Mouse (Mus musculus): ENCODE measurements around the gene C3.

The C3 gene

DNA sequence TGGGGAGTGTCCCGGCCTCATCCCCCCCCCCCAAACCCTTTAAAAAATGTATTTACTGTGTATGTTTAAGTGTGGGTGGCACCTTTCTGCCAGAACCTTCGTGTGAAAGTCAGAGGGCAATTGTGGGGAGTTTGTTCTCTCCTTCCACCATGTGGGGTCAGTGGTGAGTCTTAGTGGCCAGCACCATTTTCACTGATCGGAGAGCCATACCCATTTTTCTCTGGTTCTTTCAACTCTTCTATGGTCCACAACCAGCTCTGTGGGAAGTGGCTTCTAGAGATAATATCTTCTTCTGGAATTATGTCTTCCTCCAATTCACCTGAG lies 8.1 kb downstream of the C3 start:
- peak in 1 of 2 experiments; percentile 48 for DNase-seq (ENCODE audit: low spot score in 2 of 2)

DNA sequence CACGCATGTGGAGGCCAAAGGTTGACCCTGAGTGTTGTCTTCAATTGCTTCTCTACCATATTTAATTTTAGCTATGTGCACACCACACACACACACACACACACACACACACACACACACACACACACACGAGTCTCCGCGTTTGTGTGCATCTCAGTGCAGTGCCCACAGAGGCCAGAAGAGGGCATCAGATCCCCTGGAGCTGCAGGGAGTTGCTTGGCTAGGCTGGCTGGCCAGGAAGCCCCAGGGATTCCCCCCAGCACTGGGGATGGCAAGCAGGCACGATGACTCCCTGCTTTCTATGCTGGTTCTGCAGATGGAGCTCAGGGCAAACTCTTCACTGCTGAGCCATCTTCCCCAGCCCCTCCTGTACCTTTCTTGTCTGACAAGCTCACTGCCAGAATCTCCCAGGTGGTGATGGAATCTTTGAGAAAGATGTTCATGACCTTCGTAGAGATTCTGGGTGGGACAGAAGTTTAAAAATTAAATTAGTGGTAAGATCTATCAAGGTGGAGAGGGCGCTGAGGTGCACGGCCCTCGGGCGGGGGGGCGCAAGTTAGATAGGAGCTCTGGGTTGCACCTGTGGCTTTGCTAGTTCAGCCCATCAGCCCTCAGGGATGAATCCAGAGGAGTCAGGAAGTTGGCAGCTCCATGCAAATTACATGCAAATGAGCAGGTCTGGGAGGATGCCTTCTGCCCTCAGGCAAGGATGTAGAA lies 8.6 kb downstream of the C3 start:
- DNase-seq (ENCODE audit: low spot score in 2 of 2): peak; percentile 64 to 80

GRCm38 (mm10) chr17:57218335-57218900 lies 9.5 kb downstream of the C3 start:
- no peak for DNase-seq (ENCODE audit: low spot score in 2 of 2)

DNA sequence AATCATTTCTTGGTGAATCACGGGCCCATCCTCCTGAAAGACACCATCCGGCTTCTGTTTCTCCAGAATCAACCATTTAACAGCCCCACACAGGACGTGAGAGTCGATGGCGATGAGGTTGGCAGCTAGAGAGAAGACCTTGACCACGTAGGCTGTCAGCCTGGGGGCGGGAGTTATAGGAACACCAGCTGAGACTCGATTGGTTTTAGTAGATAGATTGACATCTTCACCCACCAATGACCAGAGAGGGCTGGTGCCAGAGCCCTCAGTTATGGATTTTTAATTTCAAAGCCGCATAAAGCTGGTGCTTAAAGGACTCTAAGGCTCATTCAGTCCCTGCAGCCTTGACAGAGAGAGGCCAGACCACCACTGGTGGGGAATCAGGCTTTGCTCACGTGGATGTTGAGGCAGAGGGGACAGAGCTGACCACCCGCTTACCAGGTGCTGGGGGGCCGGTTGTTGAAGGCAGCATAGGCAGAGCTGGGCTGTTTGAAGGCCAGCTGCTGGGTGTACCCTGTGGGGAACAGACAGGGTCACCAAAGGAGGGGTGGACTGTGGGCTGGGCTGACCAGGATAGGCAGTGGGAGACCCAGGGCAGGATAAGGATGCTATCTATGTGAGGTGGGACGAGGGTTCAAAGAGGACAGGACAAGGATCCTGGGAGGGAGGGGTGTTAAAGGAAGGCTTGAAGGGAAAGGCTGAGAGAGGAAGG lies 13.1 kb downstream of the C3 start:
- DNase-seq (ENCODE audit: low spot score in 2 of 2): no peak

GRCm38 (mm10) chr17:57211501-57211900 lies 16.4 kb downstream of the C3 start:
- no peak for DNase-seq (ENCODE audit: low spot score in 2 of 2)

- peak; percentile 49 to 57 for DNase-seq (ENCODE audit: low spot score in 2 of 2)
These were observed 18.6 kb downstream of the C3 start for GRCm38 (mm10) chr17:57209330-57209729.

DNA sequence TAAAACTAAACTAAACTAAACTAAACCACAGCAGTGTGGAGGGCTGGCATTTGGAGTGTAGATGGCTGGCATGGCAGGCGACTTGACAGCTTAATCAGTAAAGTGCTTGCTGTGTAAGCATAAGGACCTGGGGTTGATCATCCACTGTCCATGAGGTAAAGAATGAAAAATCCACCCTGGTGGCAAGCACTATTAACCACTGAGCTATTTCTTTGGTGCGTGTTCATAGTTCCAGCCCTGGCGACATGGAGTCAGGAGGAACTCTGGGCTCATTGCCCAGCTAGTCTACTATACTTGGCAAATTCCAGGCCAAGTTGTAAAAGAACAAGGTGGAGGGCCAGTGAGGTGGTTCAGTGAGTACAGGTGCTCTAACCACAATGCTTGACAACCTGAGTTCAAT lies 20.0 kb downstream of the C3 start:
- DNase-seq (ENCODE audit: low spot score in 2 of 2): no peak

DNA sequence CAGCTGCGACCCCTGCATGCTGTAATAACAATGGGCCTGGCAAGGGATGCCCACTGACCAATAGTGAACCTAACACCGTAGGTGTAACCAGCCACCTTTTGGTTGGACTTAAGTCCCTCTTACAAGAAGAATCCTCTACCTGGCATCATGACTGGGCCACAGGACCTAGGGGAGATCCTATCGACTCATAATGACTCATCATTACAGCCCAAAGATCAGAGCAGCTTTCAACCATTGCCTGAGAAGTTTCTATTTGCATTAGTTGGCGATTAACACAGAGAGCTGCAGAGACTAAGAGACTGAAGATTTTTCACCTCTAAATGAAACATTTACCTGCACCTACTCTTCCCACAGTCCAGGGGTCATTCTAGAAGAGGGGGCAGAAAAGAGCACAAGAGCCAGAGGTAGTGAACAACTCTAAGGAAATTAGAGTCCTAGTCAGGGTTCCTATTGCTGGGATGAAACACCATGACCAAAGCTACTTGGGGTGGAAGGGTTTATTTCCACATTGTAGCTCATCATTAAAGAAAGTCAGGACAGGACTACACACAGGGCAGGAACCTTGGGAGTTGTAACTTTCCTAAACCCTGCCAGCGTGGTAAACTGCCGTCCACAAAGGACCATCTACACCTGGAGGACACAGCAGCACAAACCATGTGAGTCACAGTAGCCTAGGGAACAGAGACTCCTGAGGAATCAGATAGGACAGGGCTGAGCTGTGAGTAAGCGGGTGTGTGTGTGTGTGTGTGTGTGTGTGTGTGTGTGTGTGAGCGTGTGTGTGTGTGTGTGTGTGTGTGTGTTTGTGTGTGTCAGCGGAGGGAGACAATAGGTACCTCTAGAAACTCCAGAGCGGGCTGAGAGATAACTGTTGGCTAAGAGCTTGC lies 25.9 kb downstream of the C3 start:
- DNase-seq (ENCODE audit: low spot score in 2 of 2): no peak

GRCm38 (mm10) chr17:57198252-57198651 lies 29.7 kb downstream of the C3 start:
- DNase-seq (ENCODE audit: low spot score in 2 of 2): no peak

DNA sequence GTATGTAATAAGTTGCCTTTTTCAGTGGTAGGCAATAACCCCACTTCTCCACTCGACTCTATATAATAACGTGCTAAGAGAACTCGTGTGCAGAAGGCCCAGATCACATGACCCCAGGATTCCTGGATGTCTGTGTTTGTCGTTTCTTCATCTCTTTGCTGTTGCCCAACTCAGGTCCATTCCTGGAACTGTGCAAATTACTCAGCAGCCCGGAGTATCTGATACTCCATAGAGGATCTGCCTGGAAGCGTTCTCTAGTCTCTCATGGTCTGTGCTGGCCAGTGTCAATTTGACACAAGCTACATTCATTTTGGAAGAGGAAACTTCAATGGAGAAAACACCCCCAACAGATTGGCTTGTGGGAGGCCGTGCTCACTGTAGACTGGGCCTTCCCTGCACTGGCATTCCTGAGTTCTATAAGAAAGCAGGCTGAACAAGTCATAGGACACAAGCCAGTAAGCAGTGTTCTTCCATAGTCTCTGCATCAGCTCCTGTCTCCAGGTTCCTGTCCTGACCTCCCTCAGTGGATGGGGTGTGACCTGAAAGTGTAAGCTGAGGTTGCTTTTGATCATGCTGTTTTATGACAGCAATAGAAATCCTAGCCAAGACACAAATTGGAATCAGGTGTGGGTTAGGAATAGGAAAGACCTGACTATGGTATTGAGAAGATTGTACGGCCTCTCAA lies 32.5 kb downstream of the C3 start:
- no peak for DNase-seq (ENCODE audit: low spot score in 2 of 2)

DNA sequence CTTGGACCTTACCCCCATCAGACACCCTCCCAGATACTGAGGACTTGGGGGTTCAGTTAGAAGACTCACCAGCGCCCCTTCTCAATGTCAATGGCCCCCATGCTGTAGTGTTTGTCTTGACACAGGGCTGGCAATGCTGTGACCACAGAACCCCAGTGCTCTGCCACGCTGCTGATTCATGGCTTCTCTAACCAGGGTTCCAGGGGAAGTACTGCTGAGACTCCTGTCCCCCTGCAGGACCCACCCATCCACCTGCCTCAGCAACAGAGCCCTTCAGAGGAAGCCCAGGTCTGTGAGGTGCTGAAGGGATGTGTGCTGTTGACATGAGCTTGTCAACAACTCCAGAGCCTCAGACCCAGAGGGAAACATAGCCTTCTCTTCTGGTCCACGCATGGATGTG lies 33.2 kb downstream of the C3 start:
- DNase-seq (ENCODE audit: low spot score in 2 of 2): peak; percentile 23 to 32

GRCm38 (mm10) chr17:57194041-57194507 lies 33.9 kb downstream of the C3 start, which contains the start of gene Tnfsf14:
Gene Tnfsf14, minus strand, starts transcription at chr17:57194177.
- DNase-seq (ENCODE audit: low spot score in 2 of 2): peak; percentile 64 to 77

GRCm38 (mm10) chr17:57188510-57189192 lies 39.3 kb downstream of the C3 start:
- DNase-seq (ENCODE audit: low spot score in 2 of 2): no peak

DNA sequence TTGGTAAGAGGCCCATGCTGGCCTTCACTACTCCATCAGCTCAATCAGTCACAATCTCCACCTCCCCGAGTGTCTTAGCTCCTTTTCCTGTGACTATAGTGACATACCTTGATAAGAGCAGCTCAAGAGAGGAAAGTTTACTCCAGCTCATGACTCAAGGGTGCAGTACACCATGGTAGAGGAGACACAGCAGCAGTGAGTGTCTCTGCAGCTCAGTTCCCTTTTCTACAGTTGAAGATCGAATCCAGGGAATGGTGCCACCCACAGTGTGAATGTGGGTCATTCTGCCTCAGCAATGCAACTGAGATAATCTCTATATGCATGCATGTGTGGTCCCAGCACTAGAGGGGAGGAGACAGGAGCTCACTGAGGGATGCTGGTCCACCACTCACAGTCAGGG lies 42.3 kb downstream of the C3 start:
- DNase-seq (ENCODE audit: low spot score in 2 of 2): no peak

DNA sequence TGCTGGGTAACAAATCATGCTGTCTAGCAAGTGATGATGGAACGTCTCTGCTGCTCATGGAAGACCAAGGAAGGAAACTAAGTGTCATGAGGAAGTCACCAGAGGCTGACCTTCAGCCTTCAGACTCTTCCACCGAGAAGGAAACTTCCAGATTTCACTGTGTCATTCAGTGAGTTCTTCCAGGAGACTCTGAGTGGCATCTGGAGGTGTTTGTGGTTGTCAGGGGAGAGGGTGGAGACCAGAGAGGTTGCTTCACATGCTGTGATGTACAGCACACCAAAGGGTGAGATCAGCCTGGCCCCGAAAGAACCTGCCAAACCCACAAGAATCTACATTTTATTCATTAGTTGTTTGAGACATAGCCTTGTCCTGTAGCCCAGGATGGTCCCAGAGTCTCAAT lies 45.1 kb downstream of the C3 start:
- DNase-seq (ENCODE audit: low spot score in 2 of 2): no peak

- DNase-seq (ENCODE audit: low spot score in 2 of 2): peak; percentile 47 to 70
These were observed 47.6 kb downstream of the C3 start for GRCm38 (mm10) chr17:57180363-57180762.

DNA sequence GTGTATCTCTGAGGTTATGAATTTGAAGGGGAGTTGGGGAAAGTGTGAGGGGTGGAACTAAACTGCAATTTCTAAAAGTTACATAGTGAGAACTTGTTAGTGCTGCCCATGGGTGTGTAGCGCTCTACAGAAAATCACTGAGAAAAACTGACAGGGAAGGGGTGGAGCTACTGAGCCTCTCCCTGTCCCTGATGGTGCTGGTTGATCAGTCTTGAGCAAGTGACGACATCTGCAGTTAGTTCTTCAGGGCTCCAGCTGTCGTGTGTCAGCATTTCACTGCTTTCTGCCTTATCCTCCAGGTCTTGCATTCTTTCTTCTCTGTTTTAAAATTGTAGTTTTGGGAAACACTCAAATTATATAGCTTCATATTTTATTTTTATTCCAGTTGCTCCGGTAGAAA lies 54.6 kb downstream of the C3 start:
- no peak for DNase-seq (ENCODE audit: low spot score in 2 of 2)

GRCm38 (mm10) chr17:57172378-57172777 lies 55.6 kb downstream of the C3 start:
- no peak for DNase-seq (ENCODE audit: low spot score in 2 of 2)

DNA sequence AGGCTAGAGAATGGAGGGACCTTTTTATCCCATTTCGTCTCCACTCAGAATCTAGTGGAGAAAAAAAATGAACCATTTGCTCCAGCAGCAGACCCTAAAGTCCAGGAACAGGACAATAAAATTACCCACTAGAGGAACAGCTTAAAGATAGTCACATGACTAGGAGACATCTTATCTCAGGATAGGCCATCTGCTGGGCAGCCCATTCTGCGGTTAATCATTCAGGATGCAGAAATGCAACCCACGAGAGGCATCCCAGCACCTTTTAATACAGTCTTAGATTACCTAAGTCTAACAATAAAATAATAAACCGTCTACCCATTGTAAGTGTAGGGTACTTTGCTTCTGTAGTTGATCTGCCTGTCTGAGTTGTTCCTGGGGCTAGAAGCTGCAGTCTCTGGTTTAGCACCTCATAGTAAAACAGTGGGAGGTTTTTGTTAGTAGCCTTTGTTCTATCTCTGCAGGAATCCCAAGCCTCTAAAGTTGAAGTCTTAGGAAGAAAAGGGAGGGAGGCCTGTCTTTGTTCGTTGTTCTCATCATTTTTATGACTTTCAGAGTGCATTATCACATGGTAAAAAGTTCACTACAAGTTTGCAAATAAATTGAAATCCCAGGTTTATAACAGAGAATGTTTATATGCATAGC lies 57.2 kb downstream of the C3 start:
- no peak for DNase-seq (ENCODE audit: low spot score in 2 of 2)
